Mouse (Mus musculus): ENCODE data around the gene Fancc. TPM values are rescaled to one million over a fixed set of nuclear protein-coding genes. Genes with fewer than 3 reads are reported as not detected.

The Fancc gene
- polyA plus RNA-seq, 1 experiment from 2014 or later = 7.9 TPM

- in situ Hi-C loops (cut with MboI; ENCODE audit: low pct_unique_long_range_greater_than_20kb) = loop anchor here (5.0 kb wide), 1 partner anchor 32 kb away; no protein-coding TSS in a partner anchor
- TF ChIP-seq CTCF (IDR thresholded peaks at IDR 0.05) = no peak
- H3K27me3 ChIP-seq = no peaks in the 10 kb centered on the region
- DNase-seq (ENCODE audit: low read depth, low spot score) (no peak), ATAC-seq (no peak)
- CTCF ChIA-PET = interaction anchor here (1.1 to 6.3 kb wide), 6 partner anchors 14 to 229 kb away, joined by 3 to 50 read pairs (median 10); no protein-coding TSS in a partner anchor
- POLR2A ChIA-PET = interaction anchor here (0.6 to 3.4 kb wide), 13 partner anchors 8 to 310 kb away, joined by 3 to 21 read pairs (median 5); partner anchors contain the start of gene 2010111I01Rik
These were observed 222.5 kb downstream of the Fancc start for GRCm38 (mm10) chr13:63274488-63275166.

- DNase-seq (ENCODE audit: low read depth, low spot score) (no peak), ATAC-seq (no peak)
- in situ Hi-C loops (cut with MboI; ENCODE audit: low pct_unique_long_range_greater_than_20kb) = no loop called here
- no peak for TF ChIP-seq CTCF (IDR thresholded peaks at IDR 0.05)
- no peaks in the 10 kb centered on the region for H3K27me3 ChIP-seq
- ChIA-PET POLR2A (interaction anchor here (0.6 to 3.1 kb wide), 18 partner anchors 8 to 344 kb away, joined by 3 to 21 read pairs (median 4); partner anchors contain the start of gene 2010111I01Rik), CTCF (interaction anchor here (1.1 to 6.3 kb wide), 5 partner anchors 13 to 227 kb away, joined by 3 to 50 read pairs (median 11); no protein-coding TSS in a partner anchor)
These were observed 223.2 kb downstream of the Fancc start for GRCm38 (mm10) chr13:63273859-63274258.

GRCm38 (mm10) chr13:63272602-63273229, 224.4 kb downstream of the Fancc start:
- ATAC-seq (peak; percentile 62), DNase-seq (ENCODE audit: low read depth, low spot score) (no peak)
- no peak for TF ChIP-seq CTCF (IDR thresholded peaks at IDR 0.05)
- ChIA-PET CTCF (interaction anchor here (2.0 to 6.3 kb wide), 4 partner anchors 19 to 226 kb away, joined by 6 to 50 read pairs (median 12); no protein-coding TSS in a partner anchor), POLR2A (interaction anchor here (0.6 to 3.1 kb wide), 12 partner anchors 13 to 33 kb away, joined by 3 to 21 read pairs (median 4); no protein-coding TSS in a partner anchor)
- no peaks in the 10 kb centered on the region for H3K27me3 ChIP-seq
- in situ Hi-C loops (cut with MboI; ENCODE audit: low pct_unique_long_range_greater_than_20kb) = no loop called here

GRCm38 (mm10) chr13:63272017-63272601, 225.0 kb downstream of the Fancc start:
- DNase-seq (ENCODE audit: low read depth, low spot score) (no peak), ATAC-seq (no peak)
- TF ChIP-seq CTCF (IDR thresholded peaks at IDR 0.05) = no peak
- ChIA-PET POLR2A (interaction anchor here (0.6 to 3.1 kb wide), 4 partner anchors 19 to 27 kb away, joined by 3 to 21 read pairs (median 4); no protein-coding TSS in a partner anchor), CTCF (interaction anchor here (1.0 to 6.3 kb wide), 4 partner anchors 18 to 226 kb away, joined by 3 to 50 read pairs (median 12); no protein-coding TSS in a partner anchor)
- H3K27me3 ChIP-seq = no peaks in the 10 kb centered on the region
- in situ Hi-C loops (cut with MboI; ENCODE audit: low pct_unique_long_range_greater_than_20kb) = no loop called here

GRCm38 (mm10) chr13:63270191-63270590, 226.9 kb downstream of the Fancc start:
- in situ Hi-C loops (cut with MboI; ENCODE audit: low pct_unique_long_range_greater_than_20kb) = no loop called here
- no peak for TF ChIP-seq CTCF (IDR thresholded peaks at IDR 0.05)
- ChIA-PET CTCF (interaction anchor here (1.3 to 1.8 kb wide), 3 partner anchors 11 to 223 kb away, joined by 3 to 10 read pairs (median 3); no protein-coding TSS in a partner anchor), POLR2A (interaction anchor here (1.0 to 1.6 kb wide), 2 partner anchors 17 to 28 kb away, joined by 3 to 6 read pairs; no protein-coding TSS in a partner anchor)
- no peaks in the 10 kb centered on the region for H3K27me3 ChIP-seq
- ATAC-seq = no peak
- DNase-seq (ENCODE audit: low read depth, low spot score) = no peak

- no peak for TF ChIP-seq CTCF (IDR thresholded peaks at IDR 0.05)
- in situ Hi-C loops (cut with MboI; ENCODE audit: low pct_unique_long_range_greater_than_20kb) = no loop called here
- H3K27me3 ChIP-seq = no peaks in the 10 kb centered on the region
- ChIA-PET POLR2A (interaction anchor here (0.7 to 1.6 kb wide), 4 partner anchors 9 to 76 kb away, joined by 3 to 6 read pairs (median 4); no protein-coding TSS in a partner anchor), CTCF (interaction anchor here (0.7 to 1.9 kb wide), 7 partner anchors 8 to 1130 kb away, joined by 3 to 10 read pairs (median 3); no protein-coding TSS in a partner anchor)
- ATAC-seq = no peak
- no peak for DNase-seq (ENCODE audit: low read depth, low spot score)
These were observed 228.3 kb downstream of the Fancc start for GRCm38 (mm10) chr13:63268776-63269175.

GRCm38 (mm10) chr13:63268371-63268770, 228.7 kb downstream of the Fancc start:
- TF ChIP-seq CTCF (IDR thresholded peaks at IDR 0.05) = no peak
- DNase-seq (ENCODE audit: low read depth, low spot score) (no peak), ATAC-seq (no peak)
- H3K27me3 ChIP-seq = no peaks in the 10 kb centered on the region
- CTCF ChIA-PET = interaction anchor here (0.7 to 1.9 kb wide), 6 partner anchors 9 to 1131 kb away, joined by 3 to 10 read pairs (median 4); no protein-coding TSS in a partner anchor
- in situ Hi-C loops (cut with MboI; ENCODE audit: low pct_unique_long_range_greater_than_20kb) = no loop called here
- POLR2A ChIA-PET = interaction anchor here (0.7 to 1.6 kb wide), 4 partner anchors 9 to 75 kb away, joined by 3 to 6 read pairs (median 4); no protein-coding TSS in a partner anchor

- POLR2A ChIA-PET = interaction anchor here (0.7 to 1.6 kb wide), 2 partner anchors 14 to 31 kb away, joined by 3 to 7 read pairs; no protein-coding TSS in a partner anchor
- TF ChIP-seq CTCF (IDR thresholded peaks at IDR 0.05) = no peak
- CTCF ChIA-PET = interaction anchor here (0.8 kb wide), 1 partner anchor 9 kb away, joined by 3 read pairs; no protein-coding TSS in a partner anchor
- DNase-seq (ENCODE audit: low read depth, low spot score) (no peak), ATAC-seq (no peak)
- in situ Hi-C loops (cut with MboI; ENCODE audit: low pct_unique_long_range_greater_than_20kb) = no loop called here
- H3K27me3 ChIP-seq = no peaks in the 10 kb centered on the region
These were observed 234.7 kb downstream of the Fancc start for GRCm38 (mm10) chr13:63262168-63262957.

GRCm38 (mm10) chr13:63261676-63262075, 235.4 kb downstream of the Fancc start:
- ChIA-PET POLR2A (interaction anchor here (1.6 kb wide), 1 partner anchor 30 kb away, joined by 3 read pairs; no protein-coding TSS in a partner anchor), CTCF (no interaction called here)
- H3K27me3 ChIP-seq = no peaks in the 10 kb centered on the region
- in situ Hi-C loops (cut with MboI; ENCODE audit: low pct_unique_long_range_greater_than_20kb) = no loop called here
- DNase-seq (ENCODE audit: low read depth, low spot score) = no peak
- no peak for ATAC-seq
- no peak for TF ChIP-seq CTCF (IDR thresholded peaks at IDR 0.05)
